Mouse (Mus musculus): ENCODE measurements at regions not wholly inside any gene's neighbourhood (a gene's known extent, or its start where the extent isn't known, plus 50 kb on each side); places are given as distances from the start of the nearest gene placed in this dataset.

DNA sequence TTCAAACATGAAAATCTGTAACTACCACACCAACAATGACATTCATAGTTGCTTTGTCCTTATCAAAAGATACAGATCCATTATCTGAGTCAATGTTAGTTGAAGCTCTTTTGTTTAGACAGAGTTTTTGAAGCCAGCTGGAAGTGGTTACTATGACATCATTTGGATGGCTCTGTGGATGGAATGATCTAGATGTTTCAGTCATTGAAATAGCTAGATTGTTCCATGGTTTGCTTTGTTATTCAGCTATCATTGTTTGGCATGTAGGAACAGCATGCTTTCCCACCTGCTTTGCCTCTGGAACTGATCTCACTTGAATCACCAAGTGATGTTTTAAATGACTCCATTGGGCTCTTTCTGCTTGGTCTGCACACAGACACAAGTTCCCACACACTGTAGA, 144.2 kb upstream of the Marcks start:
- no peak for TF ChIP-seq GATA1 (IDR thresholded peaks at IDR 0.05; ENCODE audit: borderline replicate concordance, low read length)
- TF ChIP-seq FLI1 (IDR thresholded peaks at IDR 0.05; ENCODE audit: low read length): no peak
